Mouse (Mus musculus) adrenal gland, adult 8-10 months (tissue): Measurements from ENCODE around the gene Lama2. TPM values are rescaled to one million over a fixed set of nuclear protein-coding genes. Genes with fewer than 3 reads are reported as not detected.

Experiments used
- DNase-seq: peaks from one replicate; pipeline ENCODE4 v3.0.0; 2022
- total RNA-seq, 4 experiments: library from RNA; stranded (reverse); gene quantifications; 2 replicates each; pipeline ENCODE4 v1.2.4; 2022

Gene Lama2
- total RNA-seq, 4 experiments from 2014 or later = 29.8 to 42.3 (median 30.6) TPM

DNA sequence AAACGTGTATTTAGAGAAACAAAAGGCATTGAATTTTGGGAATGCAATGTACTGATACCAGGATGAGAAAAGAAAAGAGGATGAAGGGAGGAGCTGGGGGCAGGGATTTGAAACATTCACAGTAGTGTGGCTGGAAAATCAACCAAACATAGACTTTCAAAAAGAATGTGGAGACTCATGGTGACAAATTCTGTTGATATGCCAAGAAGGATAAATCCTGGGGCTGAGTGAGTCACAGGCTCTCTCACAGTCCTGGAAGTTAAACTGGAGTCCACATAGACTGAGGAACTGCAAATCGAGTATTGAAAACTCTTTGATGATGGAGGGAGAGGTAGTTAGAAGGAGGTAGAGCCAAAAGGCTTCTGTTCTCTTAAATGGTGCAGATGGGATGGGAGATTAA, 445.3 kb downstream of the Lama2 start:
- no peak for DNase-seq

DNA sequence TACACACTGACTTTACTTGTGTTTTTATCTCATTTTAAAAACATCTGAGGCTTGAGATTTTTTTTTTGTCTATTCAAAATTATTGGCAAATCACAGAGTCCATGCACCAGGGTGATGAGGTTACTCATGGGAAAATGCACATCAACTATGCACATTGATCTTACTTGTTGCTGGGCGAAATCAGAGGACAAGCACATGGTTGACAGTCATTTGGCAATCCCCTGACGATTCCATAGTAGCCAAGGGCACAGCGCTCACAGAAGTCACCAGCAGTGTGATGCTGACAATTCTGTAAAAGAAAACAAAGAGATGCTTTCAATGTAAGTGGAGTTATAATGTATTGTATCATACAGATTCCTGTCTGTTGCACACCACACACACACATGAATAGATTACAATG, 454.8 kb downstream of the Lama2 start:
- DNase-seq = no peak

DNA sequence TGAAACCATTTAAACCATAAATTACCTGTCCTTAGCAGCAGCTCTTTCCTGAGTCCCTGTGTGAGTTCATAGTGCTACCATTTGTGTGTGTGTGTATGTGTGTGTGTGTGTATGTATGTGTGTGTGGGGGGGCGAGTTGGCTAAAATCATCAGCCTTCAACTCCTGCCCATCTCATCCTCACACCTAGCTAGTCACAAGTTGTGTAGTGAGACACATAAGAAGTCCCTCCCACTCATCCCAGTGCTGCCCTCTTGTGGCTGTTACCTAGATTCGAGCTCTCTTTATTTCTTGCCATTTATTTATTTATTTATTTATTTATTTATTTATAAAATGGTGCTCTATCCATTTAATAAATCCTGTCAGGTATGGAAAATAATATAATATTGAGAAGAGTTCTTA, 457.2 kb downstream of the Lama2 start:
- DNase-seq = no peak

DNA sequence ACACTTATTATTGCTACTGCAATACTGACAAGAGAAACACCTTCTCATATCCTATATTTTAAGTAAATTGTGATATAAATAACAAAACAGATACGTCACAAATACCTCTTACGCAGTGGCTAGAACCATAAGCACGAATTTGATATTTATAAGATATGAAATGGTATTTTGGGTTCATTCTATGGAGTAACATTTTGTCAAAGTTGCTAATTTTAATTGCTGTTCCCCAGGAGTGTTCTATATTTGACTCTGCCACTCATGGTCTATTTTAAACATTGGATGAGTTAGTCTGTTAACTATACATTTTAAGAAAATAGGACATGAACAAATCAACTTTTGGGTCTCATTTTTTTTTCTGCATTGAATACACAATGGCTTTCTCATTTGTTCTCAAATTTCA, 469.3 kb downstream of the Lama2 start:
- DNase-seq = no peak

DNA sequence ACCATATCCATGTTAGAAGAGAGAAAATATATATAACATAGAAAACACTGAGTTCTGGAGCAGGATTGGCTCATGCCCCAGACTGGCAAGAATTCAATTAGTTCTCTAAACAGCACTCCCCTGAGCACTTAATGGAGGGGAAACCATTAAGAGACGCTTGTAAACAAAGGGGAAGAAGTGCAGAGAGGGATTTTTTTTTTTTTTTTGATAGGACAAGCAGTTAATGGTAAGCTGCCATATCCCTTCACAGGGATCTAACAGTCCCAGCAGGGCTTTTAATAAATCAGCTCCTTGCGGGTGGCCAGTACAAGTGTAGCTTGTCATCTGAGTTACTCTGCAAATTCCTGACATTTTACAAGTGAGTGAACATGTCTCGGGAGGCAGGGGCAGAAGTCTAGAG, 479.1 kb downstream of the Lama2 start:
- DNase-seq = no peak

DNA sequence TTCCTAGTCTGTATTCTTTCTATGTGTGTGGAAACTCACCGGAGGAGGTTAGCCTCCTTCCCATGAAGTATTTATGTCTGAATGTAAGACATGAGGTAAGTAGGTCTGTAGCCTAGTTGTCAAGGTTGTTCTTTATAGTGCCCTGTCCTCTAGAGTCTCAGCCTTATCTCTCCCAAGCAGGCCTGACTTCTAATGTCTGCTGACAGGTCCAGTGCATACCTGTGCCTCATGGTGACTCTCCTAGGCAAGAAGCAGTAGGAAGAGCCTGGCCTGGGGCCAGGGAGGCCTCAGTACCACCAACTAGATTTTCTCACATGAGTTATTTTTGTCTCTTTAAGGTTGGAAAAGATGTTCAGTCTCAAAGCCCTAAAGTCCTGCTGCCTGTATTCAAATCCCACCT, 483.8 kb downstream of the Lama2 start:
- no peak for DNase-seq

GRCm38 (mm10) chr10:27133135-27133534, 486.4 kb downstream of the Lama2 start:
- DNase-seq = peak; percentile 7

DNA sequence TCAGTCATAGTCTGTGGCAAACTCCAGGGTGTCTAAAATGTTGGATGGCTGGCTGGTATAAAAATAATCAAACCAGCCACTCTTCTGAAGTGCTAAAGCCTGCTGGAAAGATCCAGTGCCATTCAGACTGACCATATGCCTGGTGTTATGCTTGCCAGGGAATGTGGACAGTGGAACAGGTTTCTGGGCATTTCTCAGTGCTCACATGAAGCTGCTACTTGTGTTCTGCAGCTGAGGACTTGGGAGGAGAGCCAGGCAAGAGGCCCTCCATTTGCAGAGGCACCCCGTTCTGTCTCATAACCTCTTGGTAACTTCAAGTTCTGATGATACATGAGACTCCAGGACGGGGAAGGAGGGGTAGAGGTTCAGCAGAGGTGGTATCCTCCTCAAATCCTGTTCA, 492.1 kb downstream of the Lama2 start:
- no peak for DNase-seq

- no peak for DNase-seq
Observed at GRCm38 (mm10) chr10:27123763-27124162, 495.8 kb downstream of the Lama2 start.

DNA sequence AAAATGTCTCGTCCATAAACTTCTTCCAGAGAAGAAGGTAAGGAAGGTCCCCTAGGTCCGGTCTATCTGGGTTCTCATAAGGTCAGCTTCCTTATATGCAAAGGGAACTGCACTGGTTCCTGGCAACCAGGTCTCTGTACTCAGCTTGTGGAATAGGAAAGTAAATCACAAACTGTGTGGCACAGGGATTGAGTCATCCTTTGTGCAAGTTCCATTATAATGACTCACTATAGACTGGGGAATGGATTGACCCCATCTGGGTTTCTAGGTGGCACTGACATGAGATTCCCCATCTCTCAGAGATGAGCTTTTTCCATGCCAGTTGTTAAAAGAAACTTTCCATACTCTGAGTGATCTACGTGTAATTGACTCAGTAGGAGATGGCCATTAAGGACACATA, 501.7 kb downstream of the Lama2 start:
- DNase-seq = no peak

DNA sequence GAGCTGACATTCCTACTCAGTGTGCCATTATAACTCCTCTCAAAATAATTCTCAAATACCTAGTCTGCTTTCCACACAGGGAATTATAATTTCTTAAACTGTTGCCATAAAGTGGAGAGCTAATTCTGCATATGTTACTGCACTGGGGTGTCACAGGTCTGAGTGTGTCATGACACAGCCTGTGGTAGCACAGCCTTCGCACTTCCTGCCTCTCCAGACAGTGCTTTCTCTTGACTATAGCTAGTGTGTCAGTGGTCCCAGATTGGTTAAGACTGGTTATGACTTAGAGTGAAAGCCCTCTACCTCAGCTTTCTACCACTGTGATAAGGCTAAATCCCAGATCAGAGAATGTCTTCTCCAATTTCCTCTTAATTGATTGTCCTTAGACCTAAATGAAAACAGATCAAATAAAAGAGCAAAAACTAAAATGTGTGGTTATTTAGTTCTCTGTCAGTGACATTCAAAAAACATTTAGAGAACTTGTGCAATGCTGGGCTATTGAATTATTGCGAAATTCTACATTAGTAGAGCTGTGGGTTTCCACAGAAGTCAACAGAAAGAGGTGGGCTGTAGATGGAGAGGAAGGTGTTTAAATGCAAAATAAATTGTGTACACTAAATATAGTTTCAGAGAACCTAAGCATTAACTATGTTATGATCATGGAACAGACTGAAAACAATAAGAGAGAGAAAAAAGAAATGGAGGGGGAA, 502.5 kb downstream of the Lama2 start:
- DNase-seq = no peak

DNA sequence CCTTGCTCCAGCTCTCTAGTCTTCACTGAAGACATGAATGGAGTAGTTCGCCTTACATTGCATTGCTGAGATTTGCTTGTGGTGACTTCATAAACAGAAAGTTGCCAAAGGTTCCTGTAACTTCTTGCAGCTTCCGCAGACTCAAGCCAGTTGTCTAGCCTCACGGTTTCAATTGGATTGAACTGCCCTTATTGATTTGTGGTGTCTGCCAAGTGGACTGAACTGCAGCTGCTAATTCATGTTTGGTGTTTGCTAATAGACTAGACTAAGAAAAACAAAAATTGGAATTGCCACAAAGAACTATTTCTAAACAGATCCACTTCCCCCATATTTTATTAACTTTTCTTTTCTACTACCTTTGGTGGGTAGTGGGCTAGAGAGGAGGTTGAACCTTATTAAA, 505.4 kb downstream of the Lama2 start:
- DNase-seq = no peak

GRCm38 (mm10) chr10:27103811-27104210, 515.7 kb downstream of the Lama2 start:
- DNase-seq = no peak

- DNase-seq = no peak
Observed at GRCm38 (mm10) chr10:27101800-27102353, 517.7 kb downstream of the Lama2 start.

GRCm38 (mm10) chr10:27077113-27077512, 542.4 kb downstream of the Lama2 start:
- DNase-seq = no peak

DNA sequence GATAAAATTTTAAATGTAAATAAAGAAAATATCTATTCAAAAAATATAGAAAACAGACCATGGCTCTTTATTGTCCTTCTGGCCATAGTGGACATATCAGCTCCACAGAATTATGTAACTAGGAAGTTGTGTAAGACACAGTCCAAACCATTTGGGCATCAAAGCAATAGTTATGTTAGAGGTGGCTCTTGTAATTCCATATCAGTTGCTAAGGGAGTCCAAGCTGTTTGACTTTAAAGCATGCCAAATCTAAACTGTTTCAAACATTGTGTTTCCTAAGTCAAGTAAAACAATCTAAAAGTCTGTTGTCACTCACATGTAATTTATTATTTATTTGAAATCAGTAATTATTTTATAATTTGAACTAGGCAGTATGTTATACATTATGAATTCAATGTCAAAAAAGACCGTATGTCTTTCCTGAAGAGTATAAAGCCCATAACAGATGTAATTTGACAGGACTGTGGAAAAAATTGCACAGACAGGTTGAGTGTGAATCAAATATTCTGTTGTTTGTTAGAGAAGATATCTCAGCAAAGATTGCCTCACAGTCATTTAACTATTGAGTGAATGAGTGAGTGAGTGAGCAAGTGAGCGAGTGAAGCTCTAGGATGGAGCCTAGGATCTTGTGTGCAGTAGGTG, 550.6 kb downstream of the Lama2 start:
- DNase-seq = no peak

DNA sequence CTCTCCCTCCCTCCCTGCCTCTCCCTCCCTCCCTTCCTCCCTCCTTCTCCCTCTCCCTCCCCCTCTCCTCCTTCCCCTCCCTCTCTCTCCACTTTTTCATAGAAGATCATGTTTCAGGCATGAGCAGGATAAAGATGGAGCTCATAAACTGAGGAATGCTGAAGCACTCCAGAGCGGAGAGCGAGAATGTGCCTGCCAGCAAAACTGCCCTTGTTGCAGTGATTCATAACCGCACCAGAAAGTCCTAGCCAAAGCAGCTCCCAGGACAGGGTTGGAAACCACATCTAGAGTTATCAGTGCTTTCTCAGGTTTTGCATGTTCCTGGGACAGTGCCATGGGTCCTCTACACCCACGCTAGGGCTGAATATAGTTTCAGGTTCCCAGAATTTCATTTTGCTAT, 555.9 kb downstream of the Lama2 start:
- no peak for DNase-seq

GRCm38 (mm10) chr10:27054488-27054887, 565.1 kb downstream of the Lama2 start:
- DNase-seq = no peak

DNA sequence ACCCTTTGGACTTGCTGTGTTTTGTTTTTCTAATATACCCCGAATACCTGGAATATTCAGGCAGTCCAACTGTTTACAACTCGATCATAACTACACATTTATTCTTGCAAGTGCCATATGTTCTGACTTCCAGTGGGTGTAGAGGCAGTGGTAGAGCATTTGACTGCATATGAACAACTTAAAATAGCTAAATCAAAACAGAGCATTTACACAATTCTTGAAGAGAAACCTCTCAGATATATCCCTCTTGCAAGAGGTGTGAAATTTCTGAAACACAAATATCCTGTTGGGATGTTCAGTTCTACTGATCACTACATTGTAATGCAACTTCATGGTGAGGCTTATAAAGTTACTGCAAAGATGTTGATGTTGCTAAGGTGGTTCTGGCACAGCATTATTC, 572.4 kb downstream of the Lama2 start:
- DNase-seq = no peak

DNA sequence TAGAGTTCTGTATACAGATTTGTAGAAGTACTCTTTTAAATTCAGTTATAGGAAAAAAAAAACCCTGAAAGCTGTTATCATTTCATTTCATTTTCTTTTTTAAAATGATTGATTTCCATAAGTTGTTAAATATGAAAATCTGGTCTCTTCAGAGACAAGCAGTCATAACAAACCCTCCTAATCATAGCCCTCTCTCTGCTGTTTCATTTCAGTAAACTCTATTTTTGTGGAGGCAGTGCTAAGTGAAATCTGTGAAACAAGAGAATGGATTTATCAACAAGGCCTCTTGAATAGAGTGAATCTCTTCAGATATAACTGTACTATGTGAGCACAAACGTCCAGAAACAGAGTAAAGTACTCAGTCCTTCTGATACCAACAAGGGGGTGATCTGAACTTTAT, 577.7 kb downstream of the Lama2 start:
- no peak for DNase-seq

DNA sequence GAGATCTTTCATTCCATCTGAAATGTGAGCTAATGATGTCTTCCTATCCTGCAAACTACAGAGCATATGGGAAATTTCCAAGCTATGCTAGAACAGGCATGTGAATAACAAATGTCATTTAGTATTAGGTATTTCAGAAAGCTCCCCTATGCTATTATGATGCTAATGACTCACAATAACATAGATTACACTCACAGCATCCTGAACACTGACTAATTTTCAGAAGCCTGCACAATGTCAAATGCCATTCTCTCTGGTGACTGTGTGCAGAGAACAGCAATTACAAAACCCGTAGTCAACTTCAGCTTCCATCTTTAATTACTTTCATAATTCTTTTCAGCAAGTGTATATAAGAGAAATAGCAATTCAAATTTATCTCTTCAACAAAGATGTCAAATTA, 596.9 kb downstream of the Lama2 start:
- DNase-seq = no peak

DNA sequence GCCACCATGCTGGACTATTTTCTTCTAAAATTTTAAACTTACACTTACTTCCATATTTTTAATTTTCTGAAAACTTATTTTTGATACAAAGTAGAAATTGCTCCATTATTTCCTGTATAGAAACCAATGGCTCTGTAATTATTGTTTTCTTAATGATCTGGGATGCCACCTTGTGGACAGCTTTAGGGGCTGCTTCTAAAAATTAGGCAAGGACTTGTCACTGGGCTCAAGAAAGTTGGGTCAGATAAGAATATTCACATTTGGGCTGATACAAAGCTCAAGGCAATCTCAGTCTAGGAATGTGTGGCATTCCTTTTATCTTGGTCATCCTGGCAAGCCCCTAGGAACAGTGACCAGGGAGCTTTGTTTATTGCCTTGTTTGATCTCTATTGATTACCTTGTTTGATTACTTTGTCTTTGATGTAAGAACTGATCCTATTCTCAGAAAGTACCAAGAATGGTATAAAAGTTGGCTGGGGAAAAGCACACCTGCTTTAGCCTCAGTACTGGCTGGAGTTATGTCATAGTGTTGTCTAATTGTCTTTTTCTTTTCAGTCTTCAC, 606.7 kb downstream of the Lama2 start:
- DNase-seq = no peak

DNA sequence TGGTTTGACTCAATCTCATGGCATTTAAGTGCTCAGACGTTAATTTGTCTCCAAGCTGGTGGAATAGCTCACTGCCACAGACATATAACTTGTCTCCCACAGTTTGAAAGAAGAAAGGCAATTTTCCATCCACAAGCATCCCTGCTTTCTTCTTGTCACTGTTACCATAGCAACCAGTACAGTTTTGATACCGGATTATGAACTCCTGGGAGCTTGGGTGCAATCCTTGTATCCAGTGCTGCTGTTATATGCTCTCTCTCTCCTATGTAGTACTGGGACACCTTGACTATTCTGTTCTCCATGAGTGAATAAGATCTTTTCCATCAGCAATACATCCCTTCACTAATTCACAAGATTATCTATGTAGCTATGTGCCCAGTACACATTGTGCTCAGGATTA, 612.2 kb downstream of the Lama2 start:
- no peak for DNase-seq

DNA sequence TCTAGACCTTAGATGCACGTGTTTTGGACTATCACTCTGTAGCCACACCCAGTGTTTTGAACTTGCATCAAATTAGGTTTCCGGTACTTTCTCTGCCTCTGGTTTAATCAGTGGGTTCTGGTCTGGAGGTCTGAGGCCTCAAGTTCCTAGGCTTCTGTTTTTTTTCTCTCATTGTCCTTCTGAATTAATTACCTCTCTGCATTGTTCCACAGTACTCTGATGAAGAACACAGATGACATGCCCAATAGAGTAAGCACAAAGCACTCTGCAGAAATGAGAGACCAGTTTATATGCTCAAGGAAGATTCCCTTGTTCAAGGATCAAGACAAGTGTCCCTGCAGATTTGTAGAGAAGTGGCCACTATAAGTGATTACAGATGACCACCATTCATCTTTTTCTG, 613.8 kb downstream of the Lama2 start:
- DNase-seq = no peak
